In the genomic region with DNA sequence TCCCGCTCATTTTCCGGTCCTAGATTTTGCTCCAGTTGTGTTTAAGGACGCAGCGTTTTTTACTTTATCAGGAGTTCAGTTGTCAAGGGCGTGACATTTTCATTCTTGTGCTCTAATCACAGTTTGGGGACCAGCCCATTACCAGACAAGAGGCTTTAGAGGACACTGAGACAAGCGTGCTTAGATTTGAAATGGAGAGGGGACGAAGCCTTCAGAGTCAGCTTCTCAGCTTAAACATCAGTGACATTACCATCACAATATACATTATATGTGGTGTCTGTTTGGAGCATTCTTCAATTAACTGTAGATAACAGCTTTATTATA, we compare ENCODE assay signal across 8 mouse cellular contexts. TPM values are rescaled to one million over a fixed set of nuclear protein-coding genes. Genes with fewer than 3 reads are reported as not detected.
DNase-seq lines count a peak whose midpoint lies in the region; ATAC-seq and TF ChIP-seq lines count a peak whose summit lies in the region.

No protein-coding gene starts in this region.

- peak overlapping the region; percentile 99 for H3K9ac ChIP-seq in forebrain, embryonic 11.5 days (ENCODE audit: low read length)
- H3K9ac ChIP-seq in liver, embryonic 15.5 days: peak overlapping the region; percentile 93

- H3K4me3 ChIP-seq in cerebellum, adult 2 months (replicated peaks; ENCODE audit: insufficient read depth, low read depth, low read length): peak overlapping the region; percentile 96
- peak overlapping the region; percentile 95 for H3K4me3 ChIP-seq in forebrain, embryonic 11.5 days (ENCODE audit: low read depth, low read length)
- H3K4me3 ChIP-seq in liver, embryonic 15.5 days (replicated peaks): peak overlapping the region; percentile 85

- TF ChIP-seq CTCF in cerebellum, adult 2 months (IDR thresholded peaks at IDR 0.05; ENCODE audit: borderline replicate concordance, insufficient read depth, low read depth, low read length): no peak

- H3K36me3 ChIP-seq in forebrain, embryonic 11.5 days (ENCODE audit: control insufficient read depth, insufficient read depth, low read length): no peaks in the 10 kb centered on the region
- H3K36me3 ChIP-seq in liver, embryonic 15.5 days (replicated peaks): no peaks in the 10 kb centered on the region

- DNase-seq in cerebellum, adult 2 months: no peak
- no peak for DNase-seq in cerebellum, adult 11 months
- DNase-seq in 3T3-L1 (ENCODE audit: low read depth, low spot score) (peak; percentile 47), adipocyte (ENCODE audit: low spot score) (no peak)
- no peak for DNase-seq in forebrain, embryonic 11.5 days (ENCODE audit: low spot score)
- no peak for DNase-seq in spleen, postnatal 10 days (ENCODE audit: low spot score in 2 of 2)
- no peak for DNase-seq in adrenal gland, postnatal 4 days (ENCODE audit: low spot score in 2 of 2)

- ATAC-seq in forebrain, embryonic 11.5 days (replicated peaks; ENCODE audit: low FRiP score): 0 out of 2 replicates have a peak, but pooled peaks have one; percentile 4
- ATAC-seq in liver, embryonic 15.5 days (ENCODE audit: insufficient read depth): no peak; the same call in 1 of the 2 replicates

- no peaks in the 10 kb centered on the region; the same call in 1 of the 2 replicates for H3K4me1 ChIP-seq in cerebellum, adult 2 months (ENCODE audit: control insufficient read depth, insufficient read depth, low read length)
- H3K4me1 ChIP-seq in forebrain, embryonic 11.5 days (replicated peaks; ENCODE audit: control insufficient read depth, insufficient read depth, low read length): no peaks in the 10 kb centered on the region
- peaks cover 20% of the 10 kb centered on the region for H3K4me1 ChIP-seq in liver, embryonic 15.5 days (replicated peaks)

- H3K27ac ChIP-seq in cerebellum, adult 2 months (ENCODE audit: insufficient read depth, low read length): peak overlapping the region; percentile 80; the same call in 1 of the 2 replicates
- H3K27ac ChIP-seq in forebrain, embryonic 11.5 days (ENCODE audit: low read depth, low read length): peak overlapping the region; percentile 87
- H3K27ac ChIP-seq in liver, embryonic 15.5 days (replicated peaks): peak overlapping the region; percentile 94

- WGBS in cerebellum, adult 2 months: under 1% methylated on average over 7 of the region's 7 CpGs
- WGBS in forebrain, embryonic 11.5 days: 8% methylated on average over 7 of the region's 7 CpGs
- under 1% methylated on average over 7 of the region's 7 CpGs for WGBS in liver, embryonic 15.5 days (ENCODE audit: insufficient replicate concordance)

- peak overlapping the region; percentile 68 for H3K4me2 ChIP-seq in forebrain, embryonic 11.5 days (ENCODE audit: low read depth, low read length, severe bottlenecking)
- peak overlapping the region; percentile 87 for H3K4me2 ChIP-seq in liver, embryonic 15.5 days

- TF ChIP-seq POLR2A in cerebellum, adult 2 months (IDR thresholded peaks at IDR 0.05; ENCODE audit: borderline replicate concordance, insufficient read depth, low read length): no peak

- H3K27me3 ChIP-seq in cerebellum, adult 2 months (ENCODE audit: control insufficient read depth, insufficient read depth, low read length): no peaks in the 10 kb centered on the region
- H3K27me3 ChIP-seq in forebrain, embryonic 11.5 days (ENCODE audit: control insufficient read depth, insufficient read depth, low read length): no peaks in the 10 kb centered on the region
- H3K27me3 ChIP-seq in liver, embryonic 15.5 days: no peaks in the 10 kb centered on the region

- H3K9me3 ChIP-seq in forebrain, embryonic 11.5 days (ENCODE audit: control insufficient read depth, low read length): no peaks in the 10 kb centered on the region
- H3K9me3 ChIP-seq in liver, embryonic 15.5 days (replicated peaks): no peaks in the 10 kb centered on the region

RNA-seq across cellular contexts. Expression of a gene that starts 1.4 kb away (rescaled TPM):
- polyA plus RNA-seq in cerebellum, adult 2 months (2012; rRNA removed): 44.1 and 44.3 TPM in 2 replicates
- polyA plus RNA-seq in forebrain, embryonic 11.5 days (2014; fragmentation: Nextera tagmentation; extraction: Ambion mirVana): 70.6 and 76.9 TPM in 2 replicates
- polyA plus RNA-seq in liver, embryonic 15.5 days (2015; fragmentation: Nextera tagmentation; extraction: Ambion mirVana): 19.9 TPM in 2 replicates
- 10 to 100 TPM; 79.1 to 79.2 TPM for total RNA-seq in adrenal gland, postnatal 4 days (2021)
